Mouse (Mus musculus): ENCODE results near the gene Hist1h1t.

DNA sequence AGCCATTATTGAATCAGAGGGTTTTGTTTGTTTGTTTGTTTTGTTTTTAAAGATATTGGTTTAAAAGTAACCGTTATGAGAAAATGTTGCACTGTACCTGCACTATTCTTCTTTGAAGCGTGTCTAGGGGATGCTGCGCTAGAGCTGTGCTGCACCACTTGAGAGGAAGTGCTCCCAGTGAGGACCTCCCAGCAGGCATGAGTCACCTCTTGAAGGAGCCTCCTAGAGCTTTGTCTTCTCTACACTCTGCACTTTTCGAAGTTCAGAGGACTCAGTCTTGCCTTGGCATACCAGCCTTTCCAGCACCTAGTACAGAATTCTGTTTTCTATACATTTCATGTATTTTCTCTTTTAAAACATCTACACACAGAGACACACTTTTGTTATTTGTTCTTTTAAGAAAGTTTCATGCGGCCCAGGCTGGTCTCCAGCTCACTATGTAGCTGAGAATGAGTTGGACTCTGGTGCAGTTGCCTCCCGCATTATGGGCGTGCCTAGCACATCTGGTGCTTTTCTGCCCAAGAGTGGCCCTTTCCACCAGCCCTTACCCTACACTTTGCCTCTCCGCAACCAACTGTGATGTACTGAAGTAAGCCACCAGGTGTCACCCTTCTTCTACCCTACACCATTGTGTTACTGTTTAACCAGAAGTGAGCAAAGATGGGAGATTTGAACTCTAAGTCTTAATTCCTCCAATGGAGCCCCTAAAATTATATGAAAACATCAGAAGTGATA, 5.3 kb downstream of the Hist1h1t start:
- TF ChIP-seq POLR2A (IDR thresholded peaks at IDR 0.05; ENCODE audit: borderline replicate concordance, insufficient read depth, low read length) (no peak), CTCF (IDR thresholded peaks at IDR 0.05; ENCODE audit: borderline replicate concordance, insufficient read depth, low read depth, low read length) (peak; percentile 73)
